Mouse (Mus musculus): ENCODE measurements around the gene Ppp1r18. TPM values are rescaled to one million over a fixed set of nuclear protein-coding genes. Genes with fewer than 3 reads are reported as not detected.

Gene Ppp1r18
- polyA plus RNA-seq, 1 experiment: 46.2 TPM

DNA sequence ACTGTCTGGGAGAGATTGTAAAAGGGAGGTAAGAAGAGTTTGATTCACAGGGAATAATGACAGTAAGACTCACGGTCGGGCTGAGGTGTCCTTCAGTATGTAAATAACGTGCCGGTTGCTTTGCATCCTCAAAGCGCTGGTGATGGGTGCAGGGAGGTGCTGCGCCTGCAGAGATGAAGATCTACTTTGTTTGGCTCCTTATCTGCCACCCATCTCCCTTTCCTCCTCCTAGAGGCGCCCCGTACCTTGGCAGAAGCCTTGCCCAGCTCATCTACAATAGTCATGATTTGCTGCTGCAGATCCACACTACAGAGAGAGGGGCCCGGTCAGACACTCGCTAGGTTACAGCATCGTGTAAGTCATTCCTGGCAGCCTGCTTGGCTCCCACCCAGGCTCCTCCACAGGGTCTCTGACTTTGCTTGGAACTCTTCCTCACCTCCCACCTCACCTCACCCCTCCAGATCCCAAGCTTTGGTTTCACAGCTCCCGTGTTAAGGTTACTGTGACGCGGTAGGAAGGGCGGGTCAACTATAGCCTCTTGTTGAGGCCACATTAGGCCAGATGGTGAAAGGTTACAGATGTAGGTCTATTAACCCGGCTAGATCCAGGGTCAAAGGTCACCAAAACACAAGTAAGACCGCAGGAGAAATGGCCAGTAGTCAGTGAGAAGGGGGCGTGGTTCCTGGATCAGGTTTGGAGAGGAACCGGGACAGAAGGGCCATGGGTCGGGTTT is 44.0 kb downstream of the Ppp1r18 start:
- Histone ChIP-seq H3K27me3 (ENCODE audit: control insufficient read depth, insufficient read depth, insufficient read length) (no peaks in the 10 kb centered on the region), H3K4me2 (ENCODE audit: low read depth) (peak overlapping the region; percentile 97), H3K4me3 (peak overlapping the region; percentile 50), H3K36me3 (ENCODE audit: control insufficient read depth, insufficient read depth) (peaks cover 37% of the 10 kb centered on the region), H3ac (ENCODE audit: control insufficient read depth, insufficient read length) (peak overlapping the region; percentile 69), H3K79me2 (ENCODE audit: control insufficient read depth, insufficient read depth) (peaks cover 8% of the 10 kb centered on the region)
- TF ChIP-seq MAX (IDR thresholded peaks at IDR 0.05; ENCODE audit: low read depth): no peak
- no peak for TF ChIP-seq USF1 (IDR thresholded peaks at IDR 0.05; ENCODE audit: low read depth)
- no peak for TF ChIP-seq TCF3 (IDR thresholded peaks at IDR 0.05; ENCODE audit: insufficient read length, low read depth)

GRCm38 (mm10) chr17:35909919-35910369 is 44.6 kb downstream of the Ppp1r18 start, which contains the start of gene Atat1:
Gene Atat1, minus strand, starts transcription at chr17:35910075.
- H3K36me3 ChIP-seq (ENCODE audit: control insufficient read depth, insufficient read depth): peaks cover 39% of the 10 kb centered on the region
- peak within 1 kb of the TSS; percentile 97 for H3K4me2 ChIP-seq (ENCODE audit: low read depth)
- TF ChIP-seq POLR2AphosphoS2 (IDR thresholded peaks at IDR 0.05; ENCODE audit: insufficient read length, low read depth) (peak; percentile 99), USF1 (IDR thresholded peaks at IDR 0.05; ENCODE audit: low read depth) (no peak), REST (IDR thresholded peaks at IDR 0.05; ENCODE audit: insufficient read depth, insufficient read length) (no peak), SRF (IDR thresholded peaks at IDR 0.05; ENCODE audit: control insufficient read depth, insufficient read length, low read depth) (peak; percentile 4), MYOG (IDR thresholded peaks at IDR 0.05; ENCODE audit: control insufficient read depth in 1 of 3, insufficient read depth in 1 of 3, insufficient read length in 2 of 3, low read depth in 2 of 3) (peak in 1 of 3 experiments; percentile 6), MYOD1 (IDR thresholded peaks at IDR 0.05; ENCODE audit: control insufficient read depth in 1 of 3, insufficient read length in 2 of 3, low read depth in 2 of 3) (no peak), POLR2A (IDR thresholded peaks at IDR 0.05; ENCODE audit: insufficient read length, low read depth) (peak; percentile 97)
- peaks cover 14% of the 10 kb centered on the region for H3K79me2 ChIP-seq (ENCODE audit: control insufficient read depth, insufficient read depth)
- H3ac ChIP-seq (ENCODE audit: control insufficient read depth, insufficient read length): peak within 1 kb of the TSS; percentile 69
- H3K27me3 ChIP-seq (ENCODE audit: control insufficient read depth, insufficient read depth, insufficient read length): no peaks in the 10 kb centered on the region
- peak within 1 kb of the TSS; percentile 50 for H3K4me3 ChIP-seq

DNA sequence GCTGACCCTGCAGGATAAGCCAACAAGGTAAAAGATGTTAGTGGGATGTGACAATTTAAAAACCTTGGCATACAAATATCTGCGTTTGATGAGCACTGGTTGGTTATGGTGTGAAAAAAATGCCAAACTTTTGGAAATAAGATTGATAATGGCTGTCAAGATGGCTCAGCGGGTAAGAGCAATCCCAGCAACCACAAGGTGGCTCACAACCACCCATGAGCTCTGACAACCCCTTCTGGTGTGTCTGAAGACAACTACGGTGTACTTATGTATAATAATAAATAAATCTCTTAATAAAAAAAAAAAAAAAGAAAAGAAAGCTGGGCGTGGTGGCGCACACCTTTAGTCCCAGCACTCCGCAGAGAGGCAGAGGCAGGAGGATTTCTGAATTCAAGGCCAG is 49.6 kb downstream of the Ppp1r18 start:
- Histone ChIP-seq H3K79me2 (ENCODE audit: control insufficient read depth, insufficient read depth) (peaks cover 54% of the 10 kb centered on the region), H3K4me3 (peak overlapping the region; percentile 96), H3K36me3 (ENCODE audit: control insufficient read depth, insufficient read depth) (peaks cover 44% of the 10 kb centered on the region), H3ac (ENCODE audit: control insufficient read depth, insufficient read length) (no peak overlapping the region), H3K27me3 (ENCODE audit: control insufficient read depth, insufficient read depth, insufficient read length) (no peaks in the 10 kb centered on the region), H3K4me2 (ENCODE audit: low read depth) (peak overlapping the region; percentile 73)
- TF ChIP-seq POLR2AphosphoS2 (IDR thresholded peaks at IDR 0.05; ENCODE audit: insufficient read length, low read depth) (no peak), REST (IDR thresholded peaks at IDR 0.05; ENCODE audit: insufficient read depth, insufficient read length) (no peak)

DNA sequence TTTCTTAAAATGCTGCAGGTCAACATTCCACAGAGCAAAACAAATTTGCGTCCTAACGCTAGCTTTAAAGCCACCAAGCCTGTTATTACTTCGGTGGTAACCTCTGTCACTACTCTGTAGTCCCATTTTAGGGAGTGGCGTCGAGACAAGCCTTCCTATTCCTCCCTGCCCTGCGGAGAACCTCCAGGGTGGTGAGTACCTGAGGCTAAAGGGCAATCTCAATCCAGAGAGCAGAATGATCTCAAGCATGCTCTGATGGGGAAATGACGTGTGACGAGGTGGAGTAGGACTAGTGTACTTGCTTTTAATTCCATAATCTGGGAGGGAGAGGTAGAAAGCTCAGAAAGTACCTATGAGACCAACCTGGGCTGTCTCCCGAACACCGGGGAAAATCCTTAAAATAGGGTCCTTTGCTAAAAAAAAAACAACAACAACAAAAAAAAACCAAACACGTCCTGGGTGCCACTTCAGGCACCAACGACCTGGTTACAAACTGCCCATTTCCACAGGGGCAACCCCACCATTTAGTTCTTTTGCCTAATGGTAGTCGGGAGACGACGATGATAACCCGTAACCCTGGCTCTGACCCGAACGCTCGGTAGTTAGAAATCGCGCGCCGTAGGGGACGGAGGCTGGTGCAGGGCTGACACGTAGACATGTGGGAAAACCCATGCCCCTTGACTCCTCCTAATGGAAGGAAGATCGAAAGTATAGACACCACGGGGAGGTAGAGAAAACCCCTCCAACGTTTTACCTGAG is 50.3 kb downstream of the Ppp1r18 start:
- Histone ChIP-seq H3ac (ENCODE audit: control insufficient read depth, insufficient read length) (peak overlapping the region; percentile 92), H3K36me3 (ENCODE audit: control insufficient read depth, insufficient read depth) (peaks cover 43% of the 10 kb centered on the region), H3K4me2 (ENCODE audit: low read depth) (peak overlapping the region; percentile 73), H3K27me3 (ENCODE audit: control insufficient read depth, insufficient read depth, insufficient read length) (no peaks in the 10 kb centered on the region), H3K4me3 (peak overlapping the region; percentile 96), H3K79me2 (ENCODE audit: control insufficient read depth, insufficient read depth) (peaks cover 54% of the 10 kb centered on the region)
- TF ChIP-seq SRF (IDR thresholded peaks at IDR 0.05; ENCODE audit: control insufficient read depth, insufficient read length, low read depth): no peak
- TF ChIP-seq POLR2AphosphoS2 (IDR thresholded peaks at IDR 0.05; ENCODE audit: insufficient read length, low read depth): no peak
- no peak for TF ChIP-seq TCF12 (IDR thresholded peaks at IDR 0.05; ENCODE audit: insufficient read depth, poor library complexity, severe bottlenecking)
- TF ChIP-seq E2F4 (IDR thresholded peaks at IDR 0.05; ENCODE audit: insufficient read depth): no peak
- TF ChIP-seq REST (IDR thresholded peaks at IDR 0.05; ENCODE audit: insufficient read depth, insufficient read length): no peak
- TF ChIP-seq MYOD1 (IDR thresholded peaks at IDR 0.05; ENCODE audit: control insufficient read depth in 1 of 3, insufficient read length in 2 of 3, low read depth in 2 of 3): no peak
- TF ChIP-seq MAX (IDR thresholded peaks at IDR 0.05; ENCODE audit: low read depth): no peak

GRCm38 (mm10) chr17:35916297-35917142 is 51.1 kb downstream of the Ppp1r18 start, which contains the start of the genes Mrps18b and Ppp1r10:
Gene Mrps18b, minus strand, starts transcription at chr17:35916389.
Gene Ppp1r10, plus strand, starts transcription at chr17:35916434.
- Histone ChIP-seq H3ac (ENCODE audit: control insufficient read depth, insufficient read length) (peak within 1 kb of the TSS; percentile 92), H3K36me3 (ENCODE audit: control insufficient read depth, insufficient read depth) (peaks cover 35% of the 10 kb centered on the region), H3K4me3 (peak within 1 kb of the TSS; percentile 96), H3K79me2 (ENCODE audit: control insufficient read depth, insufficient read depth) (peaks cover 54% of the 10 kb centered on the region), H3K4me2 (ENCODE audit: low read depth) (peak within 1 kb of the TSS; percentile 97), H3K27me3 (ENCODE audit: control insufficient read depth, insufficient read depth, insufficient read length) (no peaks in the 10 kb centered on the region)
- peak; percentile 84 for TF ChIP-seq POLR2AphosphoS2 (IDR thresholded peaks at IDR 0.05; ENCODE audit: insufficient read length, low read depth)
- peak; percentile 47 for TF ChIP-seq REST (IDR thresholded peaks at IDR 0.05; ENCODE audit: insufficient read depth, insufficient read length)
- peak; percentile 65 for TF ChIP-seq USF1 (IDR thresholded peaks at IDR 0.05; ENCODE audit: low read depth)
- TF ChIP-seq SRF (IDR thresholded peaks at IDR 0.05; ENCODE audit: control insufficient read depth, insufficient read length, low read depth): peak; percentile 47
- no peak for TF ChIP-seq MYOD1 (IDR thresholded peaks at IDR 0.05; ENCODE audit: control insufficient read depth in 1 of 3, insufficient read length in 2 of 3, low read depth in 2 of 3)
- TF ChIP-seq TCF12 (IDR thresholded peaks at IDR 0.05; ENCODE audit: insufficient read depth, poor library complexity, severe bottlenecking): no peak
- no peak for TF ChIP-seq TCF3 (IDR thresholded peaks at IDR 0.05; ENCODE audit: insufficient read length, low read depth)
- TF ChIP-seq E2F4 (IDR thresholded peaks at IDR 0.05; ENCODE audit: insufficient read depth): no peak
- peak; percentile 68 for TF ChIP-seq MAX (IDR thresholded peaks at IDR 0.05; ENCODE audit: low read depth)
- no peak for TF ChIP-seq MYOG (IDR thresholded peaks at IDR 0.05; ENCODE audit: control insufficient read depth in 1 of 3, insufficient read depth in 1 of 3, insufficient read length in 2 of 3, low read depth in 2 of 3)
- peak; percentile 81 for TF ChIP-seq POLR2A (IDR thresholded peaks at IDR 0.05; ENCODE audit: insufficient read length, low read depth)
- TF ChIP-seq CEBPB (IDR thresholded peaks at IDR 0.05; ENCODE audit: insufficient read depth, poor library complexity, severe bottlenecking): no peak
